ENCODE assay signal across 8 mouse cellular contexts in the genomic region with DNA sequence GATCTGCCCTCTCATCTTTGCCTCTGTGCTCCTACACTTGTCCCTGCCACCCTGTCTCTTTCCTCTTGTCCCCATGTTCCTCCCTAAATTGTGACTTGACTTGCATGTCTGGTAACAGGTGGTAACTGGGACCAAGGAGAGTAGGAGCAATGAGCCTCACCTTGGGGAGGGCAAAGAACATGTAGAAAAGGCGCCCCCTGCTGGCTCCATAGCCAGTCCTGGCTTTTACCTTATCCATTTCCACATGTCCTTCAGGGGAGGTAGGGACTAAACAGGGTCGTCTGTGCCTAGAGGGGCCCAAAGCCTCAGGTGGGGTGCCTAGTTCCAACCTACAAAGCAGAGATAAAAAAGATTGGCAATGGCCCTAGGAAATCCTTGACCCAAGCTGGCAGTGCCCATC. TPM values are rescaled to one million over a fixed set of nuclear protein-coding genes. Genes with fewer than 3 reads are reported as not detected.
DNase-seq lines count a peak whose midpoint lies in the region; ATAC-seq and TF ChIP-seq lines count a peak whose summit lies in the region.

Gene L1cam (minus strand): TSS at position 387 of the 400 bp plus-strand sequence.

- no peak within 1 kb of the TSS for H3K4me2 ChIP-seq in heart, postnatal 0 days (ENCODE audit: low read depth, low read length)
- H3K4me2 ChIP-seq in heart, embryonic 11.5 days, result no peak within 1 kb of the TSS
- no peak within 1 kb of the TSS for H3K4me2 ChIP-seq in hindbrain, embryonic 11.5 days (replicated peaks; ENCODE audit: low read depth, low read length)
- H3K4me2 ChIP-seq in midbrain, embryonic 14.5 days (ENCODE audit: low read length), result no peak within 1 kb of the TSS

- TF ChIP-seq EP300 in heart, postnatal 0 days (IDR thresholded peaks at IDR 0.05; ENCODE audit: low read depth), result no peak

- H3K27ac ChIP-seq in heart, postnatal 0 days (ENCODE audit: low read depth), result no peak within 1 kb of the TSS
- no peak within 1 kb of the TSS for H3K27ac ChIP-seq in heart, embryonic 11.5 days (ENCODE audit: low read depth, low read length)
- no peak within 1 kb of the TSS for H3K27ac ChIP-seq in hindbrain, embryonic 11.5 days (ENCODE audit: low read depth, low read length)
- no peak within 1 kb of the TSS for H3K27ac ChIP-seq in midbrain, embryonic 14.5 days (replicated peaks; ENCODE audit: low read depth, low read length)

- H3K4me3 ChIP-seq in heart, postnatal 0 days (ENCODE audit: low read depth, low read length), result no peak within 1 kb of the TSS
- no peak within 1 kb of the TSS for H3K4me3 ChIP-seq in heart, embryonic 11.5 days (ENCODE audit: low read depth, low read length)
- H3K4me3 ChIP-seq in hindbrain, embryonic 11.5 days (ENCODE audit: low read depth, low read length), result no peak within 1 kb of the TSS
- H3K4me3 ChIP-seq in midbrain, embryonic 14.5 days (replicated peaks; ENCODE audit: low read depth, low read length), result no peak within 1 kb of the TSS

- peak; percentile 35 for TF ChIP-seq CTCF in heart, postnatal 0 days (IDR thresholded peaks at IDR 0.05; ENCODE audit: low read depth)

- ATAC-seq in heart, postnatal 0 days (ENCODE audit: insufficient read depth, low read depth), result no peak
- ATAC-seq in heart, embryonic 11.5 days (replicated peaks; ENCODE audit: insufficient number of reproducible peaks, low FRiP score, low TSS enrichment), result no peak
- ATAC-seq in common myeloid progenitor, adult 5-6 weeks (replicated peaks; ENCODE audit: low read depth, poor library complexity, severe bottlenecking), result 0 out of 2 replicates have a peak, but pooled peaks have one; percentile 39
- ATAC-seq in hindbrain, embryonic 11.5 days (ENCODE audit: low FRiP score), result no peak
- ATAC-seq in midbrain, embryonic 14.5 days (ENCODE audit: low FRiP score, low TSS enrichment), result no peak

- H3K36me3 ChIP-seq in heart, postnatal 0 days (replicated peaks; ENCODE audit: control insufficient read depth, insufficient read depth, low read length), result no peaks in the 10 kb centered on the region
- no peaks in the 10 kb centered on the region for H3K36me3 ChIP-seq in heart, embryonic 11.5 days (ENCODE audit: control insufficient read depth, insufficient read depth, low read length)
- H3K36me3 ChIP-seq in hindbrain, embryonic 11.5 days (ENCODE audit: control insufficient read depth, insufficient read depth, low read length), result no peaks in the 10 kb centered on the region
- no peaks in the 10 kb centered on the region for H3K36me3 ChIP-seq in midbrain, embryonic 14.5 days (ENCODE audit: control insufficient read depth, insufficient read depth, low read length)
- peaks cover 14% of the 10 kb centered on the region; the same call in 1 of the 2 replicates for H3K36me3 ChIP-seq in splenic B cell, adult 2 months (ENCODE audit: control insufficient read depth, insufficient read depth, low read length, poor library complexity, severe bottlenecking)

- WGBS in heart, postnatal 0 days, result 12% methylated on average over 2 of the region's 2 CpGs
- 14% methylated on average over 2 of the region's 2 CpGs for WGBS in heart, embryonic 11.5 days (ENCODE audit: insufficient replicate concordance)
- 27% methylated on average over 2 of the region's 2 CpGs for WGBS in hindbrain, embryonic 11.5 days
- WGBS in midbrain, embryonic 14.5 days, result 23% methylated on average over 2 of the region's 2 CpGs

- no peaks in the 10 kb centered on the region for H3K4me1 ChIP-seq in heart, postnatal 0 days (ENCODE audit: control insufficient read depth, insufficient read depth)
- H3K4me1 ChIP-seq in heart, embryonic 11.5 days (ENCODE audit: control insufficient read depth, insufficient read depth, low read length), result no peaks in the 10 kb centered on the region
- H3K4me1 ChIP-seq in hindbrain, embryonic 11.5 days (replicated peaks; ENCODE audit: control insufficient read depth, insufficient read depth, low read length), result no peaks in the 10 kb centered on the region
- no peaks in the 10 kb centered on the region for H3K4me1 ChIP-seq in midbrain, embryonic 14.5 days (ENCODE audit: control insufficient read depth, insufficient read depth, low read length)

- no peak for DNase-seq in heart, postnatal 0 days (ENCODE audit: low spot score)
- peak; percentile 48 for DNase-seq in T-cell, adult 2 months (ENCODE audit: low spot score)
- peak; percentile 44 for DNase-seq in hindbrain, embryonic 11.5 days (ENCODE audit: low spot score)
- DNase-seq in layer of hippocampus, postnatal 25 days (ENCODE audit: extremely low spot score in 1 of 2, low spot score in 1 of 2), result peak; percentile 28 to 59
- peak; percentile 71 for DNase-seq in midbrain, embryonic 14.5 days
- DNase-seq in splenic B cell, adult 2 months (ENCODE audit: low read depth, low spot score), result peak; percentile 65

- H3K9me3 ChIP-seq in heart, postnatal 0 days (replicated peaks; ENCODE audit: control insufficient read depth, low read length), result no peaks in the 10 kb centered on the region
- H3K9me3 ChIP-seq in heart, embryonic 11.5 days (replicated peaks; ENCODE audit: control insufficient read depth, low read length), result no peaks in the 10 kb centered on the region
- H3K9me3 ChIP-seq in hindbrain, embryonic 11.5 days (ENCODE audit: control insufficient read depth, low read length), result no peaks in the 10 kb centered on the region
- no peaks in the 10 kb centered on the region for H3K9me3 ChIP-seq in midbrain, embryonic 14.5 days (ENCODE audit: control insufficient read depth, low read length)

- no peak within 1 kb of the TSS for H3K9ac ChIP-seq in heart, postnatal 0 days (replicated peaks; ENCODE audit: low read depth, low read length)
- no peak within 1 kb of the TSS for H3K9ac ChIP-seq in heart, embryonic 11.5 days (ENCODE audit: low read depth, low read length)
- H3K9ac ChIP-seq in hindbrain, embryonic 11.5 days (ENCODE audit: low read depth, low read length), result no peak within 1 kb of the TSS
- H3K9ac ChIP-seq in midbrain, embryonic 14.5 days (replicated peaks; ENCODE audit: low read length), result no peak within 1 kb of the TSS

- 0 out of 2 replicates have a peak, but pooled peaks cover 3% of the 10 kb centered on the region for H3K27me3 ChIP-seq in heart, postnatal 0 days (ENCODE audit: control insufficient read depth, insufficient read depth, low read length)
- H3K27me3 ChIP-seq in heart, embryonic 11.5 days (ENCODE audit: control insufficient read depth, insufficient read depth, low read length), result peaks cover 2% of the 10 kb centered on the region; the same call in 1 of the 2 replicates
- H3K27me3 ChIP-seq in hindbrain, embryonic 11.5 days (ENCODE audit: control insufficient read depth, insufficient read depth, low read length), result no peaks in the 10 kb centered on the region
- no peaks in the 10 kb centered on the region for H3K27me3 ChIP-seq in midbrain, embryonic 14.5 days (ENCODE audit: control insufficient read depth, insufficient read depth, low read length)
- no peaks in the 10 kb centered on the region for H3K27me3 ChIP-seq in splenic B cell, adult 2 months (ENCODE audit: control insufficient read depth, insufficient read depth, low read length, poor library complexity, severe bottlenecking)

RNA-seq across cellular contexts. Expression of gene L1cam, which starts in this region (rescaled TPM):
- 0.42 and 0.50 TPM in 2 replicates for total RNA-seq in heart, postnatal 0 days (2014; rRNA removed; ENCODE audit: low replicate concordance)
- 0.05 and 0.15 TPM in 2 replicates for polyA plus RNA-seq in heart, postnatal 0 days (2015; fragmentation: Nextera tagmentation; extraction: Ambion mirVana)
- 1.3 and 2.2 TPM in 2 replicates for polyA plus RNA-seq in heart, embryonic 11.5 days (2014; fragmentation: Nextera tagmentation; extraction: Ambion mirVana)
- total RNA-seq in common myeloid progenitor, adult 5-6 weeks (2017), result 0.37 and 1.4 TPM in 2 replicates
- polyA plus RNA-seq in hindbrain, embryonic 11.5 days (2014; fragmentation: Nextera tagmentation; extraction: Ambion mirVana), result 26.3 and 35.9 TPM in 2 replicates
- 100 to 1,000 TPM; 125 to 140 TPM for total RNA-seq in layer of hippocampus, postnatal 25 days (2021)
- 84.0 and 103 TPM in 2 replicates for polyA plus RNA-seq in midbrain, embryonic 14.5 days (2014; fragmentation: Nextera tagmentation; extraction: Ambion mirVana)

Comparison
In these comparisons a context has a peak if more than half of its experiments do, and no peak if none do; other contexts are left out.
1. RNA of gene L1cam (total RNA-seq): 125 to 140 TPM in layer of hippocampus, postnatal 25 days; 0.42 to 0.50 TPM in heart, postnatal 0 days and 0.37 to 1.4 TPM in common myeloid progenitor, adult 5-6 weeks; every median in the first group is over 10 times any median in the second.